Mouse (Mus musculus) hindbrain, embryonic 11.5 days (tissue): ENCODE measurements around the gene Aasdh. TPM values are rescaled to one million over a fixed set of nuclear protein-coding genes. Genes with fewer than 3 reads are reported as not detected.
A peak's percentile ranks its signal among the peaks of the same experiment; 100 is the strongest.

Experiments used
- ATAC-seq: fragments of 200-750 bp; cut with Nextera tagmentation; 2 replicates; pipeline ENCODE4 v1.8.0; 2017; ENCODE audit warnings: mild to moderate bottlenecking, moderate TSS enrichment, moderate library complexity; ENCODE audit not compliant: low FRiP score
- DNase-seq: peaks from one replicate; pipeline ENCODE4 v3.0.0-alpha.2; 2015; ENCODE audit warnings: low spot score
- H3K27ac ChIP-seq: fragments of 300-500 bp; sonication (generic); 2 replicates; pipeline ENCODE4 v1.5.1; 2014; ENCODE audit warnings: mild to moderate bottlenecking, low read depth, low read length
- H3K27me3 ChIP-seq: fragments of 300-500 bp; sonication (generic); 2 replicates; pipeline ENCODE4 v1.6.1; 2014; ENCODE audit warnings: mild to moderate bottlenecking, low read length, moderate library complexity, mixed read lengths; ENCODE audit not compliant: control insufficient read depth, insufficient read depth
- H3K36me3 ChIP-seq: fragments of 300-500 bp; sonication (generic); 2 replicates; pipeline ENCODE4 v1.6.1; 2014; ENCODE audit warnings: mild to moderate bottlenecking, low read length, moderate library complexity, mixed read lengths; ENCODE audit not compliant: control insufficient read depth, insufficient read depth
- H3K4me1 ChIP-seq: fragments of 300-500 bp; sonication (generic); replicated peaks from 2 replicates; pipeline ENCODE4 v1.6.1; 2014; ENCODE audit warnings: low read length, mixed read lengths; ENCODE audit not compliant: control insufficient read depth, insufficient read depth
- H3K4me2 ChIP-seq: fragments of 300-500 bp; sonication (generic); replicated peaks from 2 replicates; pipeline ENCODE4 v1.6.1; 2014; ENCODE audit warnings: mild to moderate bottlenecking, low read depth, low read length
- H3K4me3 ChIP-seq: fragments of 300-500 bp; sonication (generic); 2 replicates; pipeline ENCODE4 v1.5.1; 2014; ENCODE audit warnings: low read depth, low read length
- H3K9ac ChIP-seq: fragments of 300-500 bp; sonication (generic); 2 replicates; pipeline ENCODE4 v1.6.1; 2014; ENCODE audit warnings: low read depth, low read length
- H3K9me3 ChIP-seq: fragments of 300-500 bp; sonication (generic); 2 replicates; pipeline ENCODE4 v1.6.1; 2016; ENCODE audit warnings: low read length; ENCODE audit not compliant: control insufficient read depth
- WGBS: fragments of 180-500 bp; shearing (Covaris S2); extraction: QIAGEN DNeasy Blood & Tissue Kit; methylation state at CpG from one replicate; pipeline ENCODE4 v1.1.7; 2014; 5-methylcytosine and 5-hydroxymethylcytosine counted together
- polyA plus RNA-seq: library from polyadenylated mRNA; unstranded; fragments of >200 nt; fragmentation: Nextera tagmentation; extraction: Ambion mirVana; gene quantifications from 2 replicates; pipeline ENCODE4 v1.2.1, GENCODE M21; 2014

The Aasdh gene
- polyA plus RNA-seq, 1 experiment from 2014 or later, result 17.2 TPM

DNA sequence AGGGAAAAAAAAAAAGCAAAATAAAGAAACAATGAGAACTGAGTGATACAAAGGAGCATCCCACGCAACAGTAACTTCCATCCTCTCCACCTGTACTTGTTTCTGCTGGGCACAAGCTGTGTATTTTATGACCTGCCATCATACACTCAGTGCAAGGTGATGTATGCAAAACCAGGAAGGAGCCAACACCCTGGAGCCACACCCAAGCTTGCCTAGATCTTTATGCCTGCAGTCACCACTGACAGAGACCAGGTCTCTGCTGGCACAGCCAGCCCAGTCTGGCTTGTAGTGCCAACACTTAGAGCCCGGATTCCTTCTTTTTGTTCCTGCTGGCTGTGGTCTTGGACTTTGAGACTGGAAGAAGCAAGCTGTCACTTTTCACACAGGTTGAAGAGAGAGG lies 63.5 kb downstream of the Aasdh start:
- H3K36me3 ChIP-seq, result no peaks in the 10 kb centered on the region
- H3K4me2 ChIP-seq, result no peak overlapping the region
- WGBS, result 88% methylated on average over 2 of the region's 2 CpGs
- H3K27me3 ChIP-seq, result no peaks in the 10 kb centered on the region
- DNase-seq, result no peak
- no peak overlapping the region for H3K27ac ChIP-seq
- ATAC-seq, result no peak
- H3K4me1 ChIP-seq, result no peaks in the 10 kb centered on the region
- H3K4me3 ChIP-seq, result no peak overlapping the region
- H3K9ac ChIP-seq, result no peak overlapping the region
- no peaks in the 10 kb centered on the region for H3K9me3 ChIP-seq

DNA sequence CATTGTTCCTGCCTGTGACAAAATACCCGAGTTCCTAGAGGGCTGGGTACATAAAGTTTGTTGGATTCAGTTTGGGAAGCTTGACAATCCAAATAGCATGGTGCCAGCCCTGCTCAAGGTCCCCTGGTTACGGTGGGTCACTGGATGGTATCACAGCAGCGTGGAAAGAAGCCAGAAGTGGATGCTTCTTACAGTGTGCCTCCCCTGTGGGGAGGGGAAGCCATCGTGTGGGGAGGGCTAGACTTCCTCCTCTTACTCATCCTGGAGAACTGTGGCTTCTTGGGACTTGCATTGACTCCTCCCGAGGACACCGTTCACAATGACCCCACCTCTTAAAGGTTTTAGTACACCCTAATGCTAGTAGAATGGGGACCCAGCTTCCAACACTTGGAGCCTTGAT lies 65.5 kb downstream of the Aasdh start:
- no peak overlapping the region for H3K9ac ChIP-seq
- WGBS, result 92% methylated on average over 6 of the region's 6 CpGs
- no peak for ATAC-seq

DNA sequence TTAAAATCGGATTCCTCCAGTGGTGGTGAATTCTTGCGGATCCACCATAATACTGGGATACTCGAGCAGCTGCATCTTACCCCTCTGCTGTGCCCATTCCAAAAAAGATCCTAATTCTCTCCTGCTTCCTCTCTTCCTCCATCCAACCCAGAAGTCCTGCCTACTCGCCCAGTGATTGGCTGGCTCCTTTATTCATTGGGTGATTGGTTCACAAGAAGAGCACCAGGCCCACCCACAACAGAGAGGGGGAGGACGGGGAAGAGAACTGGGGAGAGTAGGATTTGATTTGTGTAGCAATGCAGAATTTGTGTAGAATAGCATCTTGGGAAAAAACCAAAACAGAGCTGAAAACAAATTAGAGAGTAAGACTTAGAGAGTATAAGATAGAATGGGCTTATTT lies 68.3 kb downstream of the Aasdh start:
- ATAC-seq, result no peak
- 55% methylated on average over 5 of the region's 5 CpGs for WGBS
- H3K4me3 ChIP-seq, result no peak overlapping the region
- no peaks in the 10 kb centered on the region for H3K9me3 ChIP-seq
- no peak for DNase-seq
- no peaks in the 10 kb centered on the region for H3K27me3 ChIP-seq
- H3K9ac ChIP-seq, result no peak overlapping the region
- no peaks in the 10 kb centered on the region for H3K36me3 ChIP-seq
- no peak overlapping the region for H3K27ac ChIP-seq
- no peak overlapping the region for H3K4me2 ChIP-seq
- H3K4me1 ChIP-seq, result no peaks in the 10 kb centered on the region

More for the DNA sequence above, 65.5 kb downstream of the Aasdh start:
- DNase-seq, result no peak
- H3K27ac ChIP-seq, result no peak overlapping the region
- no peak overlapping the region for H3K4me3 ChIP-seq
- H3K4me2 ChIP-seq, result no peak overlapping the region
- H3K36me3 ChIP-seq, result no peaks in the 10 kb centered on the region
- no peaks in the 10 kb centered on the region for H3K27me3 ChIP-seq
- no peaks in the 10 kb centered on the region for H3K4me1 ChIP-seq
- H3K9me3 ChIP-seq, result no peaks in the 10 kb centered on the region

DNA sequence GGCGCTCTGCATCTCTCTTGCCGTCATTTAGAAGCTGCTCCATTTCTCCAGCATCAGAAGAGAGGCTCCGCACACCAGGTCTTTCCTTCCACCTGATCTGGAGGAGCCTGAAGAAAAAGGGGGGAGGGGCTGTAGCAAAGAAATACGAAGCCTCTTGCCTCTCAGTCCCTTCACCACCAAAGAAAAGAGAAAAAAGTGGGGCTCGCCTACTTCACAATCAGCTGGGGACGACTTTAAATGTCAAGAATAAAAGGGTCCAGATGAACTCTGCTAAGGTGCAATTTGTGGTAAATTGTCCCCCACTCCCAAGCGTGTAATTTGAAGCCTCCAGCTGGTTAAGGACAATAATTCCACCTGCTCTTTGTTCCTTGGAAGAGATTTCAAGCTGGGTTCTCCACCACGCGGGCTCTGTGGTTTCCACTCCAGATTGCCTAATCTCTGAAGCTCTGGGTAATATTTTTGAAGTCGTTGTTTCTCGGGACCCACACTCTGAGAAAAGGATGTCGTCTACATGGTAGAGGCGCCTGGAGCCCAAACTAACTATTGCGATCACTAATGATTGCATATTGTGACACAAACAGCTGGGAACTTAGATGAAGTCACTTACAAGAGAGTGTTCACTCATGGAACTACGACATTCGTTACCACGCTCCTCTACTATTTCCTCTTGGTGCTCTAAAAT lies 72.6 kb downstream of the Aasdh start:
- Histone ChIP-seq H3K9me3 (no peaks in the 10 kb centered on the region), H3K9ac (no peak overlapping the region), H3K36me3 (no peaks in the 10 kb centered on the region), H3K27ac (no peak overlapping the region), H3K4me1 (no peaks in the 10 kb centered on the region), H3K27me3 (no peaks in the 10 kb centered on the region), H3K4me3 (no peak overlapping the region), H3K4me2 (no peak overlapping the region)
- no peak for ATAC-seq
- 77% methylated on average over 17 of the region's 17 CpGs for WGBS
- no peak for DNase-seq

DNA sequence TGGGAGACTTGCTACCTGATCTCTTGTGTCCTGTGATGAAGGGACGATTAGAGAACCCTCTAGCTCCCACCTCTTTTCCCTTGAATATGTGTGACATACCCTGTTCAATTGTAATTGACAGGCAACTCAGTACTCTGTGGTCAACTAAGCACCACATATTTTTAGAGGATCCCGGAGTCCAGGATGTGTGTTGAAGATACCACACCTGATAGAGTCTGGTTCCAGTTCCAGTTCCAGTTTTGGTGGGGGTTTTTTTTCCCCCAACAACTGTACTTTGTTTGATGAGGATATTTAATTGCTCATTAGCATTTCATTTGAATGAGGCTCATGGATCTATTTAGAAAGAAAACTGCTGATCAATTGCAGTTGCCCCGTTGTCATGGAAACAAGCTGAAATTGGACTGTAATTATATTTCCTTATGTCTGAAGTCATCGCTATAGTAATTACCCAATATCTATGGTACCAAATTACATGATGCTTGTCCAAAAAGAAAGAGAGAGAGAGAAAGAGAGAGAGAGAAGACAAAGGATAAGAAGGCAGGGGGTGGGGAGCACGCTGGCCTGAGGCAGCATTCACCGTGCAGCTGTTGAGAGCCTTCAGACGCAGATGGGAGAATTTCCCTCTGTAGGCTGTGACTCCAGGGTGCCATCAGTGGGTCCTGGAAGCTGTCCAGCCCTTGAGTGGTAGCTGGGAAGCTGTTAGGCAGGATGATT lies 76.6 kb downstream of the Aasdh start:
- Histone ChIP-seq H3K9me3 (no peaks in the 10 kb centered on the region), H3K27ac (no peak overlapping the region), H3K4me2 (no peak overlapping the region), H3K9ac (no peak overlapping the region), H3K4me1 (no peaks in the 10 kb centered on the region), H3K27me3 (no peaks in the 10 kb centered on the region), H3K36me3 (no peaks in the 10 kb centered on the region), H3K4me3 (no peak overlapping the region)
- no peak for DNase-seq
- 80% methylated on average over 7 of the region's 7 CpGs for WGBS
- ATAC-seq, result 0 out of 2 replicates have a peak, but pooled peaks have one; percentile 35

Other genes starting within 250 kb of the Aasdh start
- gene C530008M17Rik, start 249.0 kb downstream of the Aasdh start, polyA plus RNA-seq, result 47.5 and 58.5 TPM in 2 replicates
- gene Paics, start 45.8 kb upstream of the Aasdh start, polyA plus RNA-seq, result 351 and 390 TPM in 2 replicates
- 31.3 and 36.1 TPM in 2 replicates for gene Ppat, start 46.1 kb upstream of the Aasdh start, polyA plus RNA-seq
- gene Srp72, start 69.2 kb upstream of the Aasdh start, polyA plus RNA-seq, result 77.3 and 82.3 TPM in 2 replicates
- 0.66 TPM in 1 of 2 replicates, not detected in the other for gene Arl9, start 98.5 kb upstream of the Aasdh start, polyA plus RNA-seq
- gene Thegl, start 110.5 kb upstream of the Aasdh start, polyA plus RNA-seq, result 0.46 TPM in 1 of 2 replicates, not detected in the other
- 0.68 and 0.83 TPM in 2 replicates for gene Hopx, start 209.6 kb upstream of the Aasdh start, polyA plus RNA-seq